Mouse (Mus musculus) cerebellum, adult (tissue): ENCODE measurements at regions not wholly inside any gene's neighbourhood (a gene's known extent, or its start where the extent isn't known, plus 50 kb on each side); places are given as distances from the start of the nearest gene placed in this dataset.

ENCODE experiments used
- ATAC-seq: cut with Nextera tagmentation; 2 replicates; pipeline ENCODE4 v1.9.2; 2017; ENCODE audit warnings: mild to moderate bottlenecking, moderate library complexity, mixed read lengths; ENCODE audit not compliant: insufficient number of reproducible peaks, low FRiP score, low TSS enrichment

DNA sequence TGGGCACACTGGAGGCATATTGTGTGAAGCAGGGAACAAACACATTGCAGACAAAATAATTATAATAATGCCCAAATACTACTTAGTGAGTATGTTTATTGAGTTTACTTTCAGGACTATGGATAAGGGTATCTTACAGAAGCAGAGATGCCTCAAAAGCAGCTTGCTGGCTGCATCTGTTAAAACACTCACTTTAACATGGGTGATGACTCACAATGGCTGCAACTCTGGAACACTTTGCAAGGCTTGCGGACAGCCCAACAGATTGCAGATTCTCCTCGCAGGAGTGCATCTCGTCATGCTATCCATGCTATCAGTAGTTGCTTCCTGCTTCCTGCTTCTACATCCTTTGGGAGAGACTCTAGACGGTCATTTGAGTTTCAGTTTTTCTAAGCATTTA lies 373.2 kb upstream of the Arpp21 start:
- ATAC-seq = no peak

DNA sequence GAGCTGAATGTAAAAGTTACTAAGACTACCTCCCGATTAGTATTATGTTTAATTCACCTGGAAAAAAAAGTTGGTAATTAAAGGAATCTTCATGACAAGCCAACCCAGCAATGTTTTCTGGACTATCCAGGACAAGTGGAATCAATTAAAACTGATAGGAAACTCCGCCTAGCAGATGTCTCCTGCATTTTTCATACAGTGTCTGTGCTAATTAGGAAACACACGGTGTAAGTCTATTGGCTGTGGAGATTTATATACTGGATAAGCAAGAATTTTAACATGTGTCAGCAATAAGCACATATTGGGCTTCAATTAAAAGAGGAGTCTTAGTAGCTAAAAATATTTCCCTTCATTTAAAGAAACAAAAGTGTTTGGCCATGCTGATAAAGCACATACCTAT lies 371.5 kb upstream of the Arpp21 start:
- no peak for ATAC-seq

DNA sequence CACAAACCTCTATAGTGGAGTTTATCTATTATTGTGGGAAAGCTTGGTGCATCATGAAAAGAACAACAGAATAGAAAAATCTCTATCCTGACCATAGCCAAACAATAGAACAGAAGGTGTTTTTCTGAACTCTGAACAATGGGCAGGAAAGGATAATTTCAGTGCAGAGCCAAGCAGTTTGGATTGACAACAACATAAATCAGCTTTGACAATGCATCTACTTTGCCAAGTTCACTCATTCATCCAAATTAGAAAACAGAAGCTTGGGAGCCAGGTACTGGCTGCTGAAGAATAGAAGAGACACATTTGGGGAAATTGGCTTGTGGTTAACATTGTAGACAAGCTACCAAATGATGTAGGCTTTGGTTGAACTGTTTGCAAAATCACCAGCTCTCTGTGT lies 360.0 kb upstream of the Arpp21 start:
- ATAC-seq = peak; percentile 83; the same call in 1 of the 2 replicates

DNA sequence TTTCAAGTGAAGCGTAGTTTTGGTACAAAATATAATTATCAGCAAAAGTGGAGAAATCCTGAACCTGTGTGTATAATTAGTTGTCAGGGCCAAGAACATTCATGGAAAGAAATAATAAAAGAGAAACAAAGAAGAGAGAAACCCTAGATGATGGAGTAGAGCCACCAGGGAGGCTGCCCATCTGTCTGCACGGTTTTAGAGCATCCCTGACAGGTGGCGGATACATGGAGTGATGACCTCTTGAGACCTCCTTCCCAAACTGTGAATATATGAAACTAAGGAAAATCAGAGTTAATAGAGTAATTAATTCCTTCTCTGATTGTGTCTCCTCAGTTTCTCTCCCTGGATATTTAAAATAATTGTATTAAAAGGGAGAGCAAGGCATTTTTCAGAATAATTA lies 354.5 kb upstream of the Arpp21 start:
- ATAC-seq = peak; percentile 40; the same call in 1 of the 2 replicates

DNA sequence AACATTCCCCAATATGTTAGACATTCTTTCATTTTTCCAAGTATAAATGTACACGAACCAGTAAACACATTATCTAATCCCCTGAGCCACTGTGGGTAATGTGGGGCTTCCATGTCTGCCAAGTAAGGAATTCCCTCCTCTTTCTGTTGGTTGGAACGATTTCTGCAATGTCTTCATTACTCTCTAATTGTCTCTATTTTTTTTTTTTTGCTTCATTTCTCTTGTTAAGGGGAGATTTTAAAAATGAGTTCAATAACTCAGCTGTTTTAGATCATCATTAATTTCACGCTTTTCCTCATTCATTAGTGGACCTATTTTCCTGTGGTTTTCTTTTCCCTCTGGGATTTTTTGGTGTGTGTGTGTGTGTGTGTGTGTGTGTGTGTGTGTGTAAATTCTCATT lies 337.6 kb upstream of the Arpp21 start:
- no peak for ATAC-seq

DNA sequence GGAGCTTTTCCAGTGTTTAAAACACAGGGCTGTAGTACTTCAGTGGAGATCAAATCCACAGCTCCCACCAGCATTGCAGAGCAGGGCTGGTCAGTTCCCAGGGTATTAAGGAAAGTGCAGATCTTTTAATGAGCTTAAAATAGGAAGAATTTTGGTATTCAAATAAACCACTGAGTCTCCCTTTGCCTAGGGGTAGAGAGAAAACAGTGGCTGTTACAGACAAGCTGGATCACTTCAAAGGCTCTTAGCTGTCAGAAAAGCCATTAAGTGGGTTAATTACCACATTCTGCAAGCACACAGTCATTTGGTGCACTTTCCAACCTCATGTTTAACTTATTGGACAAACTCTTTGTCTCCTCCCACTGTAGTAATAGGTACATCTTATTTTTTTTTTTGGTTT lies 325.6 kb upstream of the Arpp21 start:
- ATAC-seq = no peak

DNA sequence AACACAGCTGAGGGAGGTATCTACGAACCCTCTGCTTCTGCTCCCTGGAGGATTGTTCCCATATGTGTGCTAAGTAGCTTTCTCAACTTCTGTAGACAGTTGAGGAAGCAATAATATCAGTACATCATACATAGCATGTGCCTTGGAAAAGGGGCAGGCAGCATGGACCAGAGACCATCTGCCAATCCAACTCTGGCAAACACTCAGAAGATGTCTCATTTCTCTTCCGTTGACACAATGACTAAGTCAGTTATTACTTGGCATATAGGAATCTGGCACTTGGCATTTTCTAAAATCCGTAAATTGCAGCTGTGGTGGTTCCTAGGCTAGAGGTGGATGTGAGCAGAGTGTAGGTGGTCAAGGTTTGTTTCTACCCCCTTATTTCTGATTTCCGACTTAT lies 324.5 kb upstream of the Arpp21 start:
- ATAC-seq = no peak

DNA sequence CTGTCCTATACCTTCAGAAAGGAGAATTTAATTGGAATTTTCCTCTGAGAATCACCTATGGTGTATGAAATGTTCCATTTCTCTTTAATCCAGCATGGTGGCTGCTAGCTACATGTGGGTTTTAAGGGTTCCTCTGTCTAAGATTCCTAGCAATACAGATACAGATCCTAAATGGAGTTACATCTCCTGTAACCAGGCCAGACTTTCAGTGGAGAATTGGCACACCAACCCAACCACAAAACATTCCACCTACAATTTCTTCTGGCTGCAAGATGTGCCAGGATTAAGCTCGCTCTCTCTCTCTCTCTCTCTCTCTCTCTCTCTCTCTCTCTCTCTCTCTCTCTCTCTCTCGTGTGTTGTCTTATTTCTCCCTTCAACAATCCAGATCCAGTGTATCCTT lies 302.2 kb upstream of the Arpp21 start:
- no peak for ATAC-seq

DNA sequence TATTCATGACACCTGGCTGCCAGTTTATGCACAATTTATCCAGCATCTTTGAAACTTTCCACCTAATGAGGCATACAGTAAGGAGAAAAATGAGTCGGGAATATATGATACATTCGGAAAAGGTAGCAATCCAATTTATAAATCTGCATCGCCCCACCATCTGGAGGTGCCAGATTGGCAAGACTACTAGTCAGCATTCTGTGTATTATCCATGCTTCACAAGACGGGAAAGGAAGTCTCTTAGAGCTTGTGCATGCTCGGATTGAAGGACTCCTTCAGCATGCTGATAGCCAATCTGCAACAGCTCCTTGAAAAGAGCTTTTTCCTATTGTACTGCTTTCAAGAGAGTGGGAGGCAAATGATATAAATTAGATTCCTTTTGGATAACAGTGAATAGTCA lies 289.6 kb upstream of the Arpp21 start:
- peak; percentile 61; the same call in 1 of the 2 replicates for ATAC-seq

DNA sequence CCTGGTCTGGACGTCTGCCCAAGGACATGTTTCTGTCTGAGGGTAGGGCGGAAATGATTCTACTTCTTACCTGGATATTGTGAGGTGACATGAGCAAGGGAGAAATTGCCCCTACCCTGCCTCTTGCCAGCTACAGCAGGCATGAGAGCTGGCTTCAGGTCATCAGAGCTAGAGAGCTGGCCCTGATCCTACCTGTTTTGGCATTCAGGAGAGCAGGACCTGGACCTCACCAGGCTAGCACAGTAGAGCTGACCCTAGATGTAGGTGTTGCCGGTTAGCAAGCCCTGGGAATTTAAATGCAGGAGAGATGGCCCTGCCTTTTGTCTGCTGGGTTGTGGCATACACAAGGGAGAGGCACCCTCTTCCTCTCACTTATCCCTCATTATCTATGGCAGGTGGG lies 287.5 kb upstream of the Arpp21 start:
- ATAC-seq = 0 out of 2 replicates have a peak, but pooled peaks have one; percentile 56

DNA sequence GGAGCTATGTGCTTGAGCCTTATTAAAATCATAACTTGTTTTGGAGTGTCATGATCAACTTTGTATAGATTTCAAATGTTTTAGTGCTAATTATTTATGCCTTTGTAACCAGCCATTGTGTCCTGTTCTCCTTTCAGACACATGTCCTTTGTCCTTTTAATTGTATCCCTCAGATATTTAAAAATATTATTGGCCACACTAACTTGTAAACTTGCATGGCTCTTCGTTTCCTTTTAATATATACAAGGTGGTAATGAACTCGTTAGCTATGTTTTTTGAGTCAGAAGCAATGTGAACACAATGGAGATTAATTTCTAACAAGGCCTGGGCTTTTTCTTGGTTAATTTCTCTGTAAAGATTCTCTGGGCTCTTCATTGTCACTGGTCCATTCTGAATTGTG lies 275.0 kb upstream of the Arpp21 start:
- ATAC-seq = no peak

DNA sequence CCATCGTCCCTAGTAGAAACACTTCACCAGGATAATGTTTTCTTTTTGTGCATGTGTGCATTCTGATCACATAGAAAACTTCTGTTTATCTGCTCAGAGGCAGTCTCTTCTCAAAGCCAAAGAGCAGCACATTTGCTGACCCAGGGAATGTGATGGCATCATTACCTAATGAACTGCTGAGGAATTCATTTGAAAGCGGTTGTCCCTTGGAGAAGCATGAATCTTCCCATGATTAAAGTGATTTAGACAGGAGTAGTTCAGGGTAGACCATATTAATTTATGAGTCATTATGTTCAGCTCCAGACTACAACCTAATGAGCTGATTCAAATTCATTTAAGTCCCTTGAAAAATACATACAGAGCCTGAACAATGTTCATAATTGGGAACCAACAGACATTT lies 271.1 kb upstream of the Arpp21 start:
- no peak for ATAC-seq

DNA sequence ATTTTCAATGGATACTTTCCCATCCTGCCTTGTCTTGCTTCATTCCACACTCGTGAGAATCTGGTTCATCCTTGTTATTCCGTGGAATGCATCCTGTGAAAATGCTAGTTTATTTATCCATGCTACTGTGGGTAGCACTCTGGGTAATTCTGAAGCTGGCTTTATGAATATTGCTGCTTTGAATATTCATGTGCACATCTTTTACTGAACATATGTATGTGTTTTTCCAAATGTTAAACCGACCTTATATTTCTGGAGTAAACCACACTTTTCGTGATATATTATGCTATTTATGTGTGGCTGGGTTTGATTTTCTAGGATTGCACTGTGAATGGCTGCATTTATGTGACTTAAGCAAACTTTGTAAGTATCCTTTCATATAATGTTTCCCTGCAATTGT lies 262.9 kb upstream of the Arpp21 start:
- no peak for ATAC-seq

DNA sequence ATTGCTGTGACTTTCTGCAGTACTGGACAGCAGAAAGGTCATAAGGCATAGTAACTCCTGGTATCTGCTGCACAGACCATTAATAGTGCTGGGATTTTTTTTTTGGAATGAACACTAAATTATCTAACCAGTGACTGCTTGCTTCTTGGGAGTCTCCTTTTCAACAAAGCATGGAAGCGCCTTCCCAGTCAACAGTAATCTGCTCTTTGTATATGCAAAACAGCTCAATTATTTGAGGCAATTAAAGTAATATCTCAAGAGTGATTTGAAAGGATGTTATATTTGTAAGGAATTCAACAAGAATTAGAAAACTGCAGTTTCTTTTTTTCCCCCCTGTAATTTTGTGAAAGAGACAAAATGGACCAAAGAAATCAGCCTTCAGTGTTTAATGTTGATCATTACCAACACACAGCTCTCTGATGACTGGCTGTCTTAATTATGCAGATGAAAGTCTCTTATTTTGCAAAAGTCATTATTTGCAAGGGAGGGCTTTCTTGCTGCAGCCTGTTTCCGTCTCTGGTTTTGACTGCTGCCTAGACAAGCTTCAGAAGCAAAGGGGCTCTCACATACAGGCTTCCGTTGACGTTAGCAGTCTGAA lies 260.3 kb upstream of the Arpp21 start:
- no peak for ATAC-seq

DNA sequence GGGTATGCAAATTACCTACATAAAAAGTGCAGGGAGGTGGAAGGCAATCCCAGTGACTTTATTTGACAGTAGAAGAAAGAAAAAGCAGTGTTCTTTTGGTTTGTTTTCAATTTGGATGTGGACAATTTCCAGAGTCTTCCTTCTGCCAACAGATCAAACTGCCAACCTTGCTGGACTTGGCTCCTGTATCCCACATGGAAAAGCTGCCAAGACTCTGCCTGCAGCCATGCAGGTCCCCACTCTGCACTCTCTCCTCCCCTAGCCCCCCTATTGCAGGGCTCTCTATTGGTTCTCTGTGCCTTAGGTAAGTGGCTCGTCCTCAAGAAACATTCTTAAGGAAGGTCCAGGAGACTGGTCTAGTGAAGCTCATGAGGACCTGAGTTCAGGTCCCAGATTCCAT lies 255.2 kb upstream of the Arpp21 start:
- ATAC-seq = peak; percentile 80

DNA sequence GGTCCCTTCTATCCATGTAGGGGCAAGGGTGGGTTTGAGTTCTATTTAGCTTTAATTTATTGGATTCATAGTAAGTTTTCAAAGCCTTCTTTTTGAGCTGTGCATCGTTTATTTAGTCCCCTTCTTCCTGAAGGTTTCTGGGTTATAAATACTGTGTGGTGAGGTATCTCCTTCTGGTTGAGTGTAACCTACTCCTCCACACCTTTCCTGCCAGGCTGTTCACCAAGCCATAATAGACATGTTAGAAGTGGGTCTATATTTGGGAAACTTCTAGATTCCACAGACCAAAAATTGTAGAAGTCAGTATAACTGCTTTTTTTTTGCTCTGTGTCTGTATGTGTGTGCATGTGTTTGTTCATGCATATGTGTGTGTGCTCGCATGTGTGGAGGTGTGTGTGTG lies 240.9 kb upstream of the Arpp21 start:
- ATAC-seq = no peak

DNA sequence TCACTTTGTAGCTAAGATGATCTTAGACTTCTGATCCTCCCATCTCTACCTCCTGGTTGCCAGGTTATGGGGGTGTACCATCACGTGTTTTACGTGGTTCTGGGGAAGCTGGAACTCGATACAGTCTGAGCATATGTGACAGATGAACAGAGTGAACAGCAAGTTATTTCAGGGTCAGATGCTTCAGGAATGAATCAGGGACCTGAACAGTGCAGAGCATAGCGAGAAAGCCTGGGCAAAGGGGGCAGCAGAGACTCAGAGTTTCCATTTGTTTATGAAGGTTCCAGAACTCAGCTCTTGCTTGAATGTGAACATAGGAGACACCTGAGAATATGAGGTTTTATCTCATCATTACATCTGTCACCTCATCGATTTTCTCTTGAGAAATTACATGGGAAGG lies 221.9 kb upstream of the Arpp21 start:
- ATAC-seq = no peak

DNA sequence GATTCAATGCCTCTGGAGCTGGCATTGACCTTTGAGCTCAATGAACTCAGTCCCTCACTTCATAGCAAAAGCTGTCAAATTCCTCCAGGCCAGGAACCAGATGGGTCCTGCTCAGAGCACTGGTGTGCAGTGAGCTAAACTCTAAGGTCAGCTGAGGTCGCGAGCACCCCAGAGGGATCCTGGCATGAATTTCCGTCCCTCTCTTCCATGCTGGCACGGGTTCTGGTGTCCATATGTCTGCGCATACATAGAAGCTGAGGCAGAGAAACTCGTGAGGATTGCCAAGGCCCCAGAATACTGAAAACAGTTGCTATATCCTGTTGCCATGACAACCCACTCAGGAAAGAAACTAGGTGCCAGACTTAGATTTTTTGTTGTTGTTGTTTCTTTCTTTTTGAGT lies 219.0 kb upstream of the Arpp21 start:
- ATAC-seq = peak; percentile 94

DNA sequence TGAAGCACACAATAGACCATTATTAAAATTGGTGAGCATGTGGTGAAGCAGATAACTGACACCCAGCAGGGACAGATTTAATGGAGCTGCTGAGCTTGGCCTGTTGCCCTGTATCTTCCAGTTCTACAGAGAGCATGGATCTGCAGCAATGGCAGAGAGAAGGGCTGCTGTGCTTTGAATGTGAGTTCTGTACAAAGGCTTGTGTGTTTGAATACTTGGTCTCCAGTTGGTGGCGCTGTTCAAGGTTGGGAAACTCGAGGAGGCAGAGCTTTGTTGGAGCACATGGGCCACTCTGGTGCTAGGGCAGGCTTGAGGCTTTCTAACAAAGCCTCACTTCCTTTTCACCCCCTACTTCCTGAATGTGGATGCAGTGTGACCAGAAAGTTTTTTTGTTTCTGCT lies 211.8 kb upstream of the Arpp21 start:
- ATAC-seq = peak; percentile 78

DNA sequence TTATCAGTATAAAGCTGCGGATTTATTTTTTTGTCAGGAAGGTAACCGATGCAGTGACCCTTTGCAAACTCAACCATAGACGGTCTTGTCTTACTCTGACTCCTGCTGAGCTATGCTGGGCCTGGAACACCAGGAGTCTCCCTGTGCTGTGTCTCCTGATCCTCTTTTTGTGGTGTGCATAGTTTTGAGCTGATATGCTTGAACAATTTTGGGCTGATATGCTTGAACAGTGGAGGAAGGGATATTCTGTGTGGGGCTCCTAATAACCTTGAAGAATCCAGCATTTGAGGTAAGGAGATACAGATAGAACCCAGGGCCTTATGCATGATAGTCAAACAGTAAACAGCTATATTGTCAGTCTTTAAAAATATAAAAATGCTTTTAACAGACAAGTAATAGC lies 211.2 kb upstream of the Arpp21 start:
- no peak for ATAC-seq

DNA sequence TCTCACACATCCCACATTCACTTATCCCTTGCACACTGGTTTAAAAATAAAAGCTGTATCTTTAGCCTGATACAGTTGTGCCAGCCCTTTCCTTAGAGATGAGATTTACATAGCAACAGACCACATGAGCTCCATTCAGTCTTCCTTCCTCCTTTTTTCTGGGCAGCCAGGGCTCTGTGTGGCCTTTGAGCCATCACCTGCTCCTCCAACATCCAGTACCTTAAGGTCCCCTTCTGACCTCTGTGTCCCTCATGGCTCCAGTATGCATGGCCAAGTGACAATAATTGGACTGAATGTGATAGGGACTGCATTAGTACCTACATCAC lies 210.3 kb upstream of the Arpp21 start:
- no peak for ATAC-seq

DNA sequence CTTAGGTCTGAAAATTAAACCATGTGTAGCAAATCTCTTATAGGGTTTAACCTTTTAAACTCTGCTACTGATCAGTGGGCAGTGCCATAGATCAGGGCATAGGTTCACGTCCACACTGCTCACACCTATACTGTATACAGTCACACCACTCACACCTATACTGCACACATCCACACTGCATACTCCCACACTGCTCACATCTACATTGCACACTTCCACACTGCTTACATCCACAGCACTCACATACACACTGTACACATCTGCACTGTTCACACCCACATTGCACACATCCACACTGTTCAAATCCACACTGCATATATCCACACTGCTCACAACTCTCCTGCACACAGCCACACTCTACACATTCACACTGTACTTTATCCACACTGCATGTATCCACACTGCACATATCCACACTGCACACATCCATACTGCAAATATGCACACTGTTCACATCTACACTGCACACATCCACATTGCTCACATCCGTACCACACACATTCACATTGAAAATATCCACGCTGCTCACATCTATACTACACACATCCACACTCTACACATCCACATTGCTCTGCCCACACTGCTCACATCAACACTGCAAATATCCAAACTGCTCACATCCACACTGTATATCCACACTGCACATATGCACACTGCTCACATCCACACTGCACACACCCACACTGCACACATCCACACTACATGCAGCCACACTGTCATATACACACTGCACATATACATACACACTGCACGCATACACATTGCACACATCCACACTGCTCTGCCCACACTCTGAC lies 209.7 kb upstream of the Arpp21 start:
- ATAC-seq = no peak
